Mouse (Mus musculus) right cerebral cortex, adult 2 months (tissue): Measurements from ENCODE around the gene Gm45717.

Experiments used
- DNase-seq, 2 experiments: peaks; one replicate each; pipeline ENCODE4 v3.0.0; 2021 to 2022; ENCODE audit warnings: low spot score in 2 of 2

Gm45717 gene

GRCm38 (mm10) chr7:140905642-140906081 lies 50.1 kb downstream of the Gm45717 start:
- no peak for DNase-seq

- peak; percentile 76 to 80 for DNase-seq
Measured at GRCm38 (mm10) chr7:140903212-140903611, 52.5 kb downstream of the Gm45717 start.

GRCm38 (mm10) chr7:140902036-140902875 lies 53.5 kb downstream of the Gm45717 start:
- DNase-seq = no peak

GRCm38 (mm10) chr7:140900220-140900619 lies 55.5 kb downstream of the Gm45717 start, which contains the start of gene Cox8b:
Gene Cox8b (minus strand): TSS chr7:140900446.
- no peak for DNase-seq
